Mouse (Mus musculus) 3T3-L1 (cell line): ENCODE measurements around the gene Pbx2.

ENCODE experiments used
- DNase-seq: peaks from one replicate; pipeline ENCODE4 v3.0.0-alpha.2; 2015; ENCODE audit warnings: low read depth, low spot score

Gene Pbx2

DNA sequence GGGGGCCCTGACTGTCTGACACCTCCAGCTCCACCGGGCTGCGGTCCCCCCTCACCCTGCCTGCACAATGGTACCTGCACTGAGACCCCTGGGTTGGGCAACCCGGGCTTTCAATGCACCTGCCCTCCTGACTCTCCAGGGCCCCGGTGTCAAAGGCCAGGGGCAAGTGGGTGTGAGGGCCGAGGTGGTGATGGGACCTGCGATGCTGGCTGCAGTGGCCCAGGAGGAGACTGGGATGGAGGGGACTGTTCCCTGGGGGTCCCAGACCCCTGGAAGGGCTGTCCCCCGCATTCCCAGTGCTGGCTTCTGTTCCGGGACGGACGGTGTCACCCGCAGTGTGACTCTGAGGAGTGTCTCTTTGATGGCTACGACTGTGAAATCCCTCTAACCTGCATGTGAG lies 8.5 kb upstream of the Pbx2 start:
- DNase-seq = no peak

- no peak for DNase-seq
Measured at GRCm38 (mm10) chr17:34583397-34583796, 7.7 kb upstream of the Pbx2 start.

DNA sequence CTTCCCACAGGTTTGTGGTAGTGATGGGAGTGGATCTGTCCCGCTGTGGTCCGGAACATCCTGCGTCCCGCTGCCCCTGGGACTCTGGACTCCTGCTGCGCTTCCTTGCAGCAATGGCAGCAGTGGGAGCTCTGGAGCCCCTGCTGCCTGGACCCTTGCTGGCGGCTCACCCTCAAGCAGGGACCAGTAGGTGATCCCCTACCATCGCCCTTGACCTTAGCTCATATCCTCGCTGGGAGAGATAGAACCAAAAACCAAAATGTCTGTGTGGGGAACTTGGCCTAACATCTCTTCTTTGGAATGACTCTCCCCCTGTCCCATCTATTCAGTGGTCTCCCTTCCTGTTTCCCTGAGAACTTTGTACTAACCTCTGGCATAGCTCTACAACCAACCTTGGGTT lies 7.2 kb upstream of the Pbx2 start:
- no peak for DNase-seq

DNA sequence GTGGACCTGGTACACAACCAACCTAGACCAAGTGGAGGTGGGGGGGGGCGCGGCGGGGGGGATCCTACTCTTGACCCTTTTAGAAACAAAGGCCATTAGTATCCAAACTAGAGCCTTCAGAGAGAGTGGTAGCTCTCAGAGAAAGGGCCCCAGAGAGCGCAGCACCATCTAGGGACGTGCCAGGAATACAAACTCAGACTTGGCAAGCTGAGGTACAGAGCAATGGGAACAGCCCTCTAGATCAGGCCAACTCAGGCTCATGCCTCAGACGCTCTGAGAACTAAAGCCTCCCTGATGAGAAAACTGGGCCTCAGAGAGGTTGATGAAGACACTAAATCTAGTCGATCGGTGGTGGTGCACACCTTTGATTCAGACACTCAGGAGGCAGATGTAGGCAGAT lies 5.9 kb upstream of the Pbx2 start:
- DNase-seq = no peak

- no peak for DNase-seq
Measured at GRCm38 (mm10) chr17:34585877-34586771, 4.9 kb upstream of the Pbx2 start.

DNA sequence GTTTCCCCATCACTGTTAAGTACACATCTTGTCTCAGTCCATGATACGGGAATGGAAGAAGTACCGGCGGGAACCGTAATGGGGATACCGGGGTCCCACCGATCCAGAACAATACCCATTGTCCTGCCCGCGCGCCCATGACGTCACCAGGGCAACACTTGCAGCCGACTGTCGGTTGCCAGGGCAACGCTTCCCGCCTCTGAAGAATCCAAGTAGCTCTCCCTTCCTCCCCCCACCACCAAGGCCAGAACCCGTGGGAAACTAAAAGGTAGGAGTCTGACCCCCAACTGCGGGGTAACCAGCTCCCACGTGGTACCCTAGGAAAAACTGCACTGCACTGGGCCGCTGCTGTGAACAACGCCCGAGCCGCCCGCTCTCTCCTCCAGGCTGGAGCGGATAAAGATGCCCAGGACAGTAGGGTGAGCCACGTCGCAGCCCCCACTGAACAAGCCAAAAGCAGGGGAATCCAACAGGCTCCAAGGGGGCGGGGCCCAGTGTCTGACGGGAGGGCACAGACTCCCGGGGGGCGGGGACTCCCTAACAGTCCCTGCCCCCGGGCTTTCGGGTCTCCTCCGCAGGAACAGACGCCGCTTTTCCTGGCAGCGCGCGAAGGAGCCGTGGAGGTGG lies 4.2 kb upstream of the Pbx2 start:
- peak; percentile 83 for DNase-seq

DNA sequence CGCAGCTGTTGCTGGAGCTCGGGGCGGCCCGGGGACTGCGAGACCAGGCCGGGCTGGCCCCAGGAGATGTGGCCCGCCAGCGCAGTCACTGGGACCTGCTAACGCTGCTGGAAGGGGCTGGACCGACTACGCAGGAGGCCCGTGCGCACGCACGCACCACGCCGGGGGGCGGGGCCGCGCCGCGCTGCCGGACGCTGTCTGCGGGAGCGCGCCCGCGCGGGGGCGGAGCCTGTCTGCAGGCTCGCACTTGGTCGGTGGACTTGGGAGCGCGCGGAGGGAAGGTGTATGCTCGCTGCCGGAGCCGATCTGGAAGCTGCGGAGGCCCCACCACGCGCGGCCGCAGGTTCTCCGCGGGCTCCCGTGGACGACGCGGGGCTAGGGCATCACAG lies 3.6 kb upstream of the Pbx2 start:
- DNase-seq = peak; percentile 89

DNA sequence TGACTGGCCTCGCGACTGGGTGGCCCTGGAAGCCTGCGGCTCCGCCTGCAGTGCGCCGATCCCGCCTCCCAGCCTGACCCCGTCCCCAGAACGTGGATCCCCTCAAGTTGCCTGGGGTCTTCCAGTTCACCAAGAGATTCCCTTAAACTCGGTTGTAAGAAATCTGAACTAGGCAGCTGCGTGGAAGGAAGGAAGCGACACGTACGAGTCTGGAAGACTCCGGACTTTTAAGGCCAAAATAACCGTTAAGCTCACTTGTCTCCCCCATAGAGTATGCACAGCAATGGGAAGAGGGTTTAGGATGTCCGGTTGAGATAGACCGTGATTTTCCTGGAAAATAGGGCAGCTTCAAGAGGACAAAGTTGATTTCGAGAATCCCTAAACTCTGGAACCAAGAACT lies 3.3 kb upstream of the Pbx2 start:
- DNase-seq = peak; percentile 46

DNA sequence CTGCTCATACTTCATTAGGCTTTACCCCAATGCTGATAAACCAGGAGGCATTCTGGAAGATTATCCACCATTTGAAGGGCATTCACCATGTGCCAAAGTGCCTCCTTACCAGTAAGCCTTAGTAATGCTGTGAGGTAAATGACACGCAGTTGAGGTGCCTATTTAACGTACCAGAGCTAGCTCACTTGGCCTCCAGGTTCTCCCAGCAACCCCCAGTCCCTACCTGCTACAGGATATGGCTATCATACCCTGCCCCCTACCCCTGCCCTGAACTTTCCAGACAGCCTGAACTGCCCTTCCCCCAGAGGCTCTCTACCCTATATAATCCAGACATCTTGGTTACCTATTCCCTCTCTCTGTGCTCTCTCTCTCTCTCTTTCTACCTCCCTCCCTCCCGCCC lies 2.3 kb upstream of the Pbx2 start:
- DNase-seq = no peak

GRCm38 (mm10) chr17:34589206-34589605 lies 1.9 kb upstream of the Pbx2 start:
- DNase-seq = no peak

DNA sequence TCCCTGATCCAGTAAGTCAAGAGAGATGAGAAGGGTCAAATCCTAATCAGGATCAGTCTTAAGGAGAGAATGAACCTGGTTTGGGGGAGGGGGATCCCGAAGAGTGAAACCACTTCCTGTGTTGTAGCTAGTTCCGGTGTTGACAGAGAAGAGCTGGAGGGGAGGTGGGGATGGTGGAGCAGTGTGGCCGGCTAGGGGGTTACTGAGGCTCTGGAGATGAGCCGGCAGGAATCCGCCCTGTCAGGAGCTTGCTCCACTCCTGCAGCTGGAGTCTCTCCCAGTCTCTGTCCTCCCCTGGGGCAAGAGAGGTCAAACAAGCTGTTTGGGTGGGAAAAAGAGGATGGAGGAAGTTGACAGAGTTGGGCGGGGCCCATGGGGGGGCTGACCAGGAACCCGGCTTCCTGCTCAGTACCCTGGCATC lies 1.4 kb upstream of the Pbx2 start, which contains the start of gene Gpsm3:
Gene Gpsm3 (plus strand): TSS at position 126 of the 421 bp plus-strand sequence.
- DNase-seq = peak; percentile 33

DNA sequence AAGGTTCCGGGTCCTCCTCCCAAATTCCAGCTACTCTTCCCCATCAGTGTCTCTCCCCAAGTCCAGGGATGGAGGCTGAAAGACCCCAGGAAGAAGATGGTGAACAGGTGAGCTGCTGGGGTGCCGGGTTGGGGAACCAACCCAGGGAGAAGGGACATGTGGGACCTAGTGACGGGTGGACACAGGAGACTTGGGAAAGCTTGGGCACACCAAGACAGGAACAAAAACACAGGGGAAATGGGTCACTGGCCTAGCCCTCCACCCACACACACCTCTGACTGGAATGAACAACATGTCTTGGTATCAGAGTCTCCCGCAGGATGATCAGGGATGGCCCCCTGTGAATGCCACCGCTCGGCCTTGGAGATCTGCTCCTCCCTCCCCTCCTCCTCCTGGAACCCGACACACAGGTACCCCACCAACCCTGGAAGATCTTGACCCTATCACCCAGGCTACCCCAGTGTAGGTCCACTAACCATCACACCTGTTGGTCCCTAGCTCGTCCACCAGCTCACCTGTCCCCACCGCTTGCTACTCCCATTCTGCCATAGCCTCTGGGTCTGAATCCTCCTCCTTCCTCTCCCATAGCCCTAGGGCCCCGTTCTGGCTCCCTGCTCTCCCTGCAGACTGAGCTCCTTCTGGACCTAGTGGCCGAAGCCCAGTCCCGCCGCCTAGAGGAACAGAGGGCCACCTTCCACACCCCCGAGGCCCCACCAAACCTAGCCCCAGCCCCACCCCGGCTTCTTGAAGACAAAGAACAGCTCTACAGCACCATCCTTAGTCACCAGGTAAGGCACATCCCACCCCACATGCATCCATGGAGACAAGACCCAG lies 695 bp upstream of the Pbx2 start:
- no peak for DNase-seq

DNA sequence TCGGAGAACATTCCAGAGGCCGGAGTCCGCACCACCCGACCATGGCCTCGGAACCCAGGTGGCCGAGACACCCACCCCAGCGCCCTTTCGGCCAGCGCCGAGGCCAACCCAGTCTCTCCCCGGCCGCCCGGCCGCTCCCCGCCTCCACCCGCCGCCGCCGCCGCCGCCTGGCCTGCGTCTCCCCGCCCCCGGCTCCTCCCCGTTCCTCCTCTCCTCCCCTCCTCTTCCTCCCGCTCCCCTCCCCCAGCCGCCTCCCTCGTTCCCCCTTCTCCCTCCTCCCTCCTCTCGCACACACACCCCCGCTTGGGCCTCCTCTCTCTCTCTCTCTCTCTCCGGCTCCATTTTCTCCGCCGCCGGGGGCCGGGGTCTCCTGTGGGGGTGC lies 919 bp downstream of the Pbx2 start:
- DNase-seq = peak; percentile 82

DNA sequence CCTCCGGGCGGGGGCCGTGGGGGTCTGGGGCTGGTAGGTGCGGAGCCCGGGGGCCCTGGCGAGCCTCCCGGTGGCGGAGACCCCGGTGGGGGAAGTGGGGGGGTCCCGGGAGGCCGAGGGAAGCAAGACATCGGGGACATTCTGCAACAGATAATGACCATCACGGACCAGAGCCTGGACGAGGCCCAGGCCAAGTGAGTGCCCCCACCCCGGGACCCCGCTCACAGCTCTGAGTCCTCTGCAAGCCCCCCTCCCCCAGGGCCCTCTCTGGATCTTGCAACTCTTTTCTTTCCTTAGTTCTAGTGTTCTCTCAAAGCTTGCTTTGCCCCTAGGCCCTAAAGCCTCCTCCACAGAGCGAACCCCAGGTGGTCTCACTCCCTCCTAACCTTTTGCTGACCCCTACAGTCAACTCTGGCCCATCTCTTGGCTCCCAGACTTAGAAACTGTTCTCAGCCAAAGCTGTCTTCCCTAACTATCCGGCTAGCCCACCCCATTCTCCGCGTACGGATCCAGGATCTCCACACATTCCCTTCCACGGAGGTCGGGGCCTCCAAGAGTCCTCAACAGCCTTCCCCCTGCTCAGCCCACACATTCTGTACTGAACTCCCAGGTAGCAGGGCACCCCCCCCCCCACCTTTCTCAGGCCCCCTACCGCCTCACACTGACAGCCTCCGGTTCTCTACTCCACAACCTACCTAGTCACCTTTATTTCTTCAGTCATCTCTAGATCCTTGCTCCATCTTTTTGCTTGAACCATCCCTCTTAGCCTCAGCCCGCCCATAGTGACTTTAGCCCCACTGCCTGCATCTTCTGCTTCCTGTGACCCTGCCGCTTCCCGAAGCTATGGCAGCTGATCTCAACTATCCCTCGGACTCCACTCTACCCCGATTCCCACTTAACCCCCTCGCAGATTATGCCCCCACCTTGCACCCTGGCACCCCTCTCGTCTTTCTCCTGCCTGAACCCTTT lies 1.8 kb downstream of the Pbx2 start:
- DNase-seq = peak; percentile 70

DNA sequence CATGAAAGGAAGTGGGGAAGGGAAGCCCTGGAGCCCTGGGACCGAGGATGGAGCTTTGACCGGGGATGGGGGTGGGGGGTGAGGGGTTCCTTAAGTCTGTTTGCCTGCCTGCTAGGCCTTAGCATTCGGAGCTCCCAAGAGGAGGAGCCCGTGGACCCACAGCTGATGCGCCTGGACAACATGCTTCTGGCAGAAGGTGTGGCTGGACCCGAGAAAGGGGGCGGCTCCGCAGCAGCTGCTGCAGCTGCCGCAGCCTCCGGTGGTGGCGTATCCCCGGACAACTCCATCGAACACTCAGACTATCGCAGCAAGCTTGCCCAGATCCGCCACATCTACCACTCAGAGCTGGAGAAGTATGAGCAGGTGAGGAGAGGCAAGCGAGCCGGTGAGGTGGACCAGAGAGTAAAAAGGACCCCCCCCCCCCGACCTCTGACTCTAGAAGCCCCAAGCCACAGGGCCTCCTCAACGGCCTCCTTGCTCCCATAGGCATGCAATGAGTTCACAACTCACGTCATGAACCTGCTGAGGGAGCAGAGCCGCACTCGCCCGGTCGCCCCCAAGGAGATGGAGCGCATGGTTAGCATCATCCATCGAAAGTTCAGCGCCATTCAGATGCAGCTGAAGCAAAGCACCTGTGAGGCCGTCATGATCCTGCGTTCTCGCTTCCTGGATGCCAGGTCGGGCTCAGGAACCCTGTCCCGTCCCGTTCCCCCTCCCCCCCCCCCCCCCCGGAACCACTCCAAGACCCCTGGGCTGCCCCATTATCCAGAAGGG lies 2.9 kb downstream of the Pbx2 start:
- peak; percentile 26 for DNase-seq

- DNase-seq = no peak
Measured at GRCm38 (mm10) chr17:34596098-34596497, 5.0 kb downstream of the Pbx2 start.

GRCm38 (mm10) chr17:34597566-34598095 lies 6.6 kb downstream of the Pbx2 start, which contains the start of gene Ager:
Ager (plus strand) TSS chr17:34597862.
- no peak for DNase-seq

- no peak for DNase-seq
Measured at GRCm38 (mm10) chr17:34599891-34600290, 8.8 kb downstream of the Pbx2 start.

GRCm38 (mm10) chr17:34601796-34602195 lies 10.7 kb downstream of the Pbx2 start:
- no peak for DNase-seq
